Mouse (Mus musculus): Measurements from ENCODE around the gene B3galt5.

DNA sequence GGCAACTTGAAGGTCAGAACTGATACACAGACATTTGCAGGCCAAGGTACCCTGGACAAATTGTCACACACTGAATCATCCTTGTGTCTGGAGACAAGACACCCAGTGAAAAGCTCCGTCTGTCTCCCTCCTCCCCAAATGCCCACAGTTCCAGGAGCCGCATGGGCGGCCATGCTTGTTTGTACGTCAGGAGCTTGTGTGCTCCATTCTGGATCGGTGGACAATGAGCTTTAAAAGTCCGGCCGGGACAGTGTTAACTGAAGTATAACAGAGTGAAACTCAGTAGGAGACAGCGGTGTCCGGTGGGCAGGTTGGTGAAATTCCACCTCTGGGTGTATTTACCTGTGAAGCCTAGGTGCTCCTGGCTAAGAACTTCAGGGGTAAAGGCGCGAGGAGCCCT, 129.3 kb downstream of the B3galt5 start:
- no peak for TF ChIP-seq CTCF (IDR thresholded peaks at IDR 0.05)
- TF ChIP-seq EP300 (IDR thresholded peaks at IDR 0.05), result no peak

Data from lung, postnatal 0 days (tissue).